Mouse (Mus musculus): ENCODE results near the gene Cdhr3.

DNA sequence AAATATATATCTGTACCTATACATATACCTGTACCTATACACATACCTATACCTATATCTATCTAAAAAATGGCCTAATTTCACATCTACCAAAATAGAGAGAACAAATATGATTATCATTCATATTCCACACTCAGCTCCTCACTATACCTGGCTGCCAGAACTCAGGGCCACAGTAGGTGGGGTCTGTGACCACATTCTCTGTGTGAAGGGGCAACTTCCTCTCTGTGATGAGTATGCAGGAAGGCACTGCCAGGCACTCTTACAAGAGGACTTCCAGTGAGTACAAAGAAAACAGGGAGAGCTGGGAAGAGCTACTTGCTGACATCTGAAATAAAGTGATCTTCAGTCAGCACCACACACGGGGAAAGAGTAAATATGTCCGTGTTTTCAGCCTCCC, 28.4 kb downstream of the Cdhr3 start:
- TF ChIP-seq MAX (IDR thresholded peaks at IDR 0.05) (no peak), CTCF (IDR thresholded peaks at IDR 0.05; ENCODE audit: control insufficient read depth, insufficient read depth, insufficient read length) (no peak), USF1 (IDR thresholded peaks at IDR 0.05; ENCODE audit: low read depth) (no peak), MYOD1 (IDR thresholded peaks at IDR 0.05; ENCODE audit: control insufficient read depth, insufficient read length, low read depth) (no peak), FOSL1 (IDR thresholded peaks at IDR 0.05; ENCODE audit: insufficient read depth, low read length, poor library complexity, severe bottlenecking) (no peak)

Measured in C2C12 (cell line).